Mouse (Mus musculus): ENCODE data around the gene Spocd1. TPM values are rescaled to one million over a fixed set of nuclear protein-coding genes. Genes with fewer than 3 reads are reported as not detected.

The Spocd1 gene
- polyA plus RNA-seq, 1 experiment from 2014 or later = not detected

DNA sequence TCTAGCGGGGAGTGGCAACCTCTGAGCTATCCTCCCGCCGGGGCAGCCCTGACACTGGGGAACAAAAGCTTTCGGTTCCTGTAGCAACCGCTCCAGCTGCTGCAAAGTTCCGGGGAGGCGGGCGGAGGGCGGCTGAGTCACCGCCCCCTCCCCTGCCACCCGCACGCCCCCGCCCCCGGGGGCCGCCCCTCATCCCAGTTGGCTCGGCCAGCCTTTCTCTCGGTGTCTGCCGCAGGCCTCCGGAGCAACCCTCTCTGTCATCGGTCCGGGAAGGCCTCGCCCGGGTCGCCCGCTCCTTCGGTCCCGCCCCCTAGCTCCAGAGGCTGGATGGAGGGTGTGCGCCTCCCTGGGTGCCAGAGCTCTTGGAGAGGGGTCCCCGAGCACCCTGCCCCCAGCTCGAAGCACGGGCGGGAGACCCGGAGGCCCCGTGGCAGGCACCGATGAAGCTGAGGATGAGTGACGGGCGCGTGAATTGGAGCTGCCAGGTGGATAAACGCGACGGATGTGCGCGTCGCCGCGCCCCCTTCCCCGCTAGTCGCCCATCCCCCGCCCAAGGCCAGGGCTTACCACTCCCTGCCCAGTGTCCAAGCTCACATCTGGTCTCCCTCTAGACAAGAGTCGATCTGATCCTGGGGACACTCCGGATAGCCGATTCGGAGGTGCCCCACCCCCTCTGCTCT, 58.9 kb downstream of the Spocd1 start:
- under 1% methylated on average over 43 of the region's 53 CpGs for WGBS
- peaks cover 47% of the 10 kb centered on the region for H3K4me1 ChIP-seq (ENCODE audit: control insufficient read depth, insufficient read depth, low read length)
- H3K36me3 ChIP-seq (ENCODE audit: control insufficient read depth, insufficient read depth, low read length) = peaks cover 8% of the 10 kb centered on the region; the same call in 1 of the 2 replicates
- H3K27me3 ChIP-seq (ENCODE audit: control insufficient read depth, insufficient read depth, low read depth, low read length) = no peaks in the 10 kb centered on the region
- H3K27ac ChIP-seq (ENCODE audit: low read length) = peak overlapping the region; percentile 56
- H3K9ac ChIP-seq (ENCODE audit: low read depth, low read length) = peak overlapping the region; percentile 79
- no peaks in the 10 kb centered on the region for H3K9me3 ChIP-seq (replicated peaks; ENCODE audit: control insufficient read depth, low read length, poor library complexity, severe bottlenecking)
- H3K4me3 ChIP-seq (ENCODE audit: low read depth, low read length) = peak overlapping the region; percentile 93
- ATAC-seq = no peak; the same call in 1 of the 2 replicates
- H3K4me2 ChIP-seq (ENCODE audit: low read length) = peak overlapping the region; percentile 85

- no peaks in the 10 kb centered on the region for H3K9me3 ChIP-seq (replicated peaks; ENCODE audit: control insufficient read depth, low read length, poor library complexity, severe bottlenecking)
- peak overlapping the region; percentile 28; the same call in 1 of the 2 replicates for H3K4me2 ChIP-seq (ENCODE audit: low read length)
- H3K4me3 ChIP-seq (ENCODE audit: low read depth, low read length) = no peak overlapping the region
- peaks cover 8% of the 10 kb centered on the region; the same call in 1 of the 2 replicates for H3K36me3 ChIP-seq (ENCODE audit: control insufficient read depth, insufficient read depth, low read length)
- WGBS = 22% methylated on average over 4 of the region's 4 CpGs
- peaks cover 40% of the 10 kb centered on the region for H3K4me1 ChIP-seq (ENCODE audit: control insufficient read depth, insufficient read depth, low read length)
- ATAC-seq = no peak
- peak overlapping the region; percentile 39; the same call in 1 of the 2 replicates for H3K27ac ChIP-seq (ENCODE audit: low read length)
- no peak overlapping the region for H3K9ac ChIP-seq (ENCODE audit: low read depth, low read length)
- no peaks in the 10 kb centered on the region for H3K27me3 ChIP-seq (ENCODE audit: control insufficient read depth, insufficient read depth, low read depth, low read length)
Measured at GRCm38 (mm10) chr4:129989925-129990324, 60.9 kb downstream of the Spocd1 start.

GRCm38 (mm10) chr4:129992720-129993119, 63.7 kb downstream of the Spocd1 start:
- Histone ChIP-seq H3K4me1 (ENCODE audit: control insufficient read depth, insufficient read depth, low read length) (peaks cover 28% of the 10 kb centered on the region), H3K36me3 (ENCODE audit: control insufficient read depth, insufficient read depth, low read length) (peaks cover 8% of the 10 kb centered on the region; the same call in 1 of the 2 replicates), H3K4me2 (ENCODE audit: low read length) (no peak overlapping the region), H3K9ac (ENCODE audit: low read depth, low read length) (no peak overlapping the region), H3K9me3 (replicated peaks; ENCODE audit: control insufficient read depth, low read length, poor library complexity, severe bottlenecking) (no peaks in the 10 kb centered on the region), H3K27me3 (ENCODE audit: control insufficient read depth, insufficient read depth, low read depth, low read length) (no peaks in the 10 kb centered on the region), H3K27ac (ENCODE audit: low read length) (no peak overlapping the region), H3K4me3 (ENCODE audit: low read depth, low read length) (no peak overlapping the region)
- ATAC-seq = no peak
- WGBS = 82% methylated on average over 16 of the region's 16 CpGs

GRCm38 (mm10) chr4:129993213-129993612, 64.2 kb downstream of the Spocd1 start:
- Histone ChIP-seq H3K9ac (ENCODE audit: low read depth, low read length) (no peak overlapping the region), H3K4me2 (ENCODE audit: low read length) (no peak overlapping the region), H3K27me3 (ENCODE audit: control insufficient read depth, insufficient read depth, low read depth, low read length) (no peaks in the 10 kb centered on the region), H3K4me3 (ENCODE audit: low read depth, low read length) (no peak overlapping the region), H3K27ac (ENCODE audit: low read length) (no peak overlapping the region), H3K4me1 (ENCODE audit: control insufficient read depth, insufficient read depth, low read length) (peaks cover 24% of the 10 kb centered on the region), H3K9me3 (replicated peaks; ENCODE audit: control insufficient read depth, low read length, poor library complexity, severe bottlenecking) (no peaks in the 10 kb centered on the region), H3K36me3 (ENCODE audit: control insufficient read depth, insufficient read depth, low read length) (peaks cover 8% of the 10 kb centered on the region; the same call in 1 of the 2 replicates)
- WGBS = 86% methylated on average over 5 of the region's 5 CpGs
- ATAC-seq = no peak

- Histone ChIP-seq H3K36me3 (ENCODE audit: control insufficient read depth, insufficient read depth, low read length) (peaks cover 8% of the 10 kb centered on the region; the same call in 1 of the 2 replicates), H3K4me3 (ENCODE audit: low read depth, low read length) (no peak overlapping the region), H3K4me1 (ENCODE audit: control insufficient read depth, insufficient read depth, low read length) (peaks cover 19% of the 10 kb centered on the region), H3K4me2 (ENCODE audit: low read length) (no peak overlapping the region; the same call in 1 of the 2 replicates), H3K9ac (ENCODE audit: low read depth, low read length) (no peak overlapping the region), H3K27ac (ENCODE audit: low read length) (0 out of 2 replicates have a peak overlapping the region, but pooled peaks have one; percentile 38), H3K27me3 (ENCODE audit: control insufficient read depth, insufficient read depth, low read depth, low read length) (no peaks in the 10 kb centered on the region), H3K9me3 (replicated peaks; ENCODE audit: control insufficient read depth, low read length, poor library complexity, severe bottlenecking) (no peaks in the 10 kb centered on the region)
- no peak for ATAC-seq
- WGBS = 78% methylated on average over 16 of the region's 16 CpGs
Measured at GRCm38 (mm10) chr4:129993944-129994695, 65.1 kb downstream of the Spocd1 start.

- 88% methylated on average over 5 of the region's 5 CpGs for WGBS
- peaks cover 13% of the 10 kb centered on the region for H3K4me1 ChIP-seq (ENCODE audit: control insufficient read depth, insufficient read depth, low read length)
- no peak overlapping the region for H3K27ac ChIP-seq (ENCODE audit: low read length)
- no peak for ATAC-seq
- no peaks in the 10 kb centered on the region for H3K27me3 ChIP-seq (ENCODE audit: control insufficient read depth, insufficient read depth, low read depth, low read length)
- no peak overlapping the region for H3K9ac ChIP-seq (ENCODE audit: low read depth, low read length)
- H3K4me2 ChIP-seq (ENCODE audit: low read length) = no peak overlapping the region
- H3K9me3 ChIP-seq (replicated peaks; ENCODE audit: control insufficient read depth, low read length, poor library complexity, severe bottlenecking) = no peaks in the 10 kb centered on the region
- H3K36me3 ChIP-seq (ENCODE audit: control insufficient read depth, insufficient read depth, low read length) = peaks cover 8% of the 10 kb centered on the region; the same call in 1 of the 2 replicates
- no peak overlapping the region for H3K4me3 ChIP-seq (ENCODE audit: low read depth, low read length)
Measured at GRCm38 (mm10) chr4:129994728-129995127, 65.7 kb downstream of the Spocd1 start.

GRCm38 (mm10) chr4:129995255-129995654, 66.2 kb downstream of the Spocd1 start:
- Histone ChIP-seq H3K27ac (ENCODE audit: low read length) (no peak overlapping the region), H3K36me3 (ENCODE audit: control insufficient read depth, insufficient read depth, low read length) (peaks cover 8% of the 10 kb centered on the region; the same call in 1 of the 2 replicates), H3K4me2 (ENCODE audit: low read length) (no peak overlapping the region), H3K4me3 (ENCODE audit: low read depth, low read length) (no peak overlapping the region), H3K9ac (ENCODE audit: low read depth, low read length) (no peak overlapping the region), H3K27me3 (ENCODE audit: control insufficient read depth, insufficient read depth, low read depth, low read length) (no peaks in the 10 kb centered on the region), H3K4me1 (ENCODE audit: control insufficient read depth, insufficient read depth, low read length) (peaks cover 8% of the 10 kb centered on the region), H3K9me3 (replicated peaks; ENCODE audit: control insufficient read depth, low read length, poor library complexity, severe bottlenecking) (no peaks in the 10 kb centered on the region)
- WGBS = 84% methylated on average over 8 of the region's 8 CpGs
- ATAC-seq = no peak

GRCm38 (mm10) chr4:129996015-129996414, 67.0 kb downstream of the Spocd1 start:
- Histone ChIP-seq H3K4me2 (ENCODE audit: low read length) (no peak overlapping the region), H3K4me3 (ENCODE audit: low read depth, low read length) (no peak overlapping the region), H3K36me3 (ENCODE audit: control insufficient read depth, insufficient read depth, low read length) (peaks cover 8% of the 10 kb centered on the region; the same call in 1 of the 2 replicates), H3K9me3 (replicated peaks; ENCODE audit: control insufficient read depth, low read length, poor library complexity, severe bottlenecking) (no peaks in the 10 kb centered on the region), H3K27me3 (ENCODE audit: control insufficient read depth, insufficient read depth, low read depth, low read length) (no peaks in the 10 kb centered on the region), H3K27ac (ENCODE audit: low read length) (no peak overlapping the region), H3K9ac (ENCODE audit: low read depth, low read length) (no peak overlapping the region), H3K4me1 (ENCODE audit: control insufficient read depth, insufficient read depth, low read length) (peaks cover 8% of the 10 kb centered on the region)
- ATAC-seq = no peak
- 76% methylated on average over 4 of the region's 4 CpGs for WGBS

- Histone ChIP-seq H3K4me3 (ENCODE audit: low read depth, low read length) (no peak overlapping the region), H3K4me2 (ENCODE audit: low read length) (no peak overlapping the region), H3K9ac (ENCODE audit: low read depth, low read length) (no peak overlapping the region), H3K4me1 (ENCODE audit: control insufficient read depth, insufficient read depth, low read length) (peaks cover 10% of the 10 kb centered on the region), H3K36me3 (ENCODE audit: control insufficient read depth, insufficient read depth, low read length) (no peaks in the 10 kb centered on the region), H3K27ac (ENCODE audit: low read length) (no peak overlapping the region), H3K9me3 (replicated peaks; ENCODE audit: control insufficient read depth, low read length, poor library complexity, severe bottlenecking) (no peaks in the 10 kb centered on the region), H3K27me3 (ENCODE audit: control insufficient read depth, insufficient read depth, low read depth, low read length) (no peaks in the 10 kb centered on the region)
- no peak for ATAC-seq
- WGBS = 74% methylated on average over 11 of the region's 11 CpGs
Measured at GRCm38 (mm10) chr4:129998124-129998523, 69.1 kb downstream of the Spocd1 start.
